Comparison of ENCODE assay signal across 25 mouse cellular contexts in the genomic region with DNA sequence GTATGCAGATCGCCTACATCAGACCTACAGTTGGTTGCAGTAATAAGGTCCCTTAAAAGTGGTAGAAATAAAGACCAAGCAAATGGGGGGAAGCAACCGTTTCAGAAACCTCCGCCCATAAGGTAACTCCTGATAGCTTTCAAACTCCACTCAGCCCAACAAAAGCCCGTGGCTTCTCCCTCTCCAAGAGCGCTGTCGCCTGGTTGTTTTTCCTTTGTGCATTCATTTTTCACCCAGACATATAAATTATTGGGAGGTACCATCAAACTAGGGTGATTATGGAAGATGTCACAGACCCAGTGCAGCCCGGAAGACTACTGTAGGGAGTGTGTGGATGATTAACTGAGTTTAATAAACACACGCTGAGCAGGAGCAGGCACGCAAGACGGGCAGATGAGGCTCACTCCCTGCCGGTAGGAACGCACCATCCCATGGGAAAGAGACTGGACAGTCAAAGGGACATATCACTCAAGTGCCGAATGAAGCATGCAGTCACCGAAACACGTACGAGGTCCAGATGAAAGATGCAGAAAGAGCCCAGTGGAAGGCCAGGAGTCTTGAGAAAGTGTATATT.
DNase-seq lines count a peak whose midpoint lies in the region; ATAC-seq lines count a peak whose summit lies in the region.
"Had no signal": no experiment of that assay in that cellular context is flagged by ENCODE, and none has a peak within 500 bp of the region (broad histone marks: within the 10 kb centered on the region; RNA-seq: fewer than 3 reads in every experiment).

No protein-coding gene starts in this region.

- H3K27me3 ChIP-seq in hindbrain, embryonic 14.5 days (ENCODE audit: control insufficient read depth, insufficient read depth, low read length): peaks cover 18% of the 10 kb centered on the region
- H3K27me3 ChIP-seq in hindbrain, embryonic 10.5 days (ENCODE audit: insufficient read depth, poor library complexity, severe bottlenecking): peaks cover 59% of the 10 kb centered on the region
- H3K27me3 ChIP-seq in neural tube, embryonic 12.5 days (replicated peaks): no peaks in the 10 kb centered on the region
- H3K27me3 ChIP-seq: intestine, embryonic 15.5 days; liver, embryonic 15.5 days; lung, embryonic 15.5 days; megakaryocyte, embryonic 14.5 days had no signal

- no peaks in the 10 kb centered on the region for H3K9me3 ChIP-seq in hindbrain, embryonic 14.5 days (ENCODE audit: control insufficient read depth, low read length)
- no peaks in the 10 kb centered on the region for H3K9me3 ChIP-seq in hindbrain, embryonic 10.5 days
- no peaks in the 10 kb centered on the region for H3K9me3 ChIP-seq in neural tube, embryonic 12.5 days
- H3K9me3 ChIP-seq: embryonic facial prominence, embryonic 13.5 days; forebrain, embryonic 13.5 days; intestine, embryonic 15.5 days; limb, embryonic 10.5 days; liver, embryonic 15.5 days; lung, embryonic 15.5 days had no signal

- H3K9ac ChIP-seq in hindbrain, embryonic 14.5 days: no peak overlapping the region
- no peak overlapping the region for H3K9ac ChIP-seq in neural tube, embryonic 12.5 days
- H3K9ac ChIP-seq: embryonic facial prominence, embryonic 13.5 days; forebrain, embryonic 13.5 days; intestine, embryonic 15.5 days; liver, embryonic 15.5 days; lung, embryonic 15.5 days had no signal

- no peak overlapping the region for H3K4me3 ChIP-seq in hindbrain, embryonic 14.5 days (replicated peaks; ENCODE audit: low read length)
- no peak overlapping the region for H3K4me3 ChIP-seq in hindbrain, embryonic 10.5 days
- no peak overlapping the region for H3K4me3 ChIP-seq in neural tube, embryonic 12.5 days
- H3K4me3 ChIP-seq: embryonic facial prominence, embryonic 13.5 days; erythroblast, embryonic 14.5 days; forebrain, embryonic 13.5 days; gastrocnemius, adult 2 months; intestine, embryonic 15.5 days; layer of hippocampus, adult 2 months; limb, embryonic 10.5 days; liver, embryonic 15.5 days; lung, embryonic 15.5 days; megakaryocyte, embryonic 14.5 days; myocyte had no signal

- 34% methylated on average over 16 of the region's 16 CpGs for WGBS in hindbrain, embryonic 14.5 days
- 58% methylated on average over 16 of the region's 16 CpGs for WGBS in hindbrain, embryonic 10.5 days
- WGBS in neural tube, embryonic 12.5 days: 62% methylated on average over 16 of the region's 16 CpGs

- H3K27ac ChIP-seq in hindbrain, embryonic 14.5 days: no peak overlapping the region
- no peak overlapping the region for H3K27ac ChIP-seq in hindbrain, embryonic 10.5 days
- no peak overlapping the region for H3K27ac ChIP-seq in neural tube, embryonic 12.5 days
- H3K27ac ChIP-seq: embryonic facial prominence, embryonic 13.5 days; forebrain, embryonic 13.5 days; gastrocnemius, adult 2 months; intestine, embryonic 15.5 days; layer of hippocampus, adult 2 months; limb, embryonic 10.5 days; liver, embryonic 15.5 days; lung, embryonic 15.5 days had no signal

- H3K4me1 ChIP-seq in hindbrain, embryonic 14.5 days (replicated peaks; ENCODE audit: control insufficient read depth, insufficient read depth, low read length): 0 out of 2 replicates have a peak, but pooled peaks cover 2% of the 10 kb centered on the region
- H3K4me1 ChIP-seq in hindbrain, embryonic 10.5 days (replicated peaks): peaks cover 16% of the 10 kb centered on the region
- H3K4me1 ChIP-seq in neural tube, embryonic 12.5 days: 0 out of 2 replicates have a peak, but pooled peaks cover 5% of the 10 kb centered on the region
- H3K4me1 ChIP-seq: forebrain, embryonic 13.5 days; intestine, embryonic 15.5 days; limb, embryonic 10.5 days; liver, embryonic 15.5 days; lung, embryonic 15.5 days; megakaryocyte, embryonic 14.5 days had no signal

- ATAC-seq in hindbrain, embryonic 14.5 days (ENCODE audit: low FRiP score): no peak
- ATAC-seq in neural tube, embryonic 12.5 days (ENCODE audit: low FRiP score, low read depth): no peak
- ATAC-seq: forebrain, embryonic 13.5 days; intestine, embryonic 15.5 days had no signal

- DNase-seq in hindbrain, embryonic 14.5 days (ENCODE audit: low spot score): no peak
- DNase-seq in hindbrain, embryonic 10.5 days (ENCODE audit: low spot score): no peak
- peak; percentile 0 to 6 for DNase-seq in kidney, postnatal 36 days
- no peak for DNase-seq in kidney, postnatal 25 days
- DNase-seq in neural tube, embryonic 10.5 days (ENCODE audit: extremely low spot score, low spot score): no peak
- DNase-seq in spleen, postnatal 14 days (ENCODE audit: low spot score in 2 of 2): no peak
- DNase-seq: adrenal gland, adult 2 months; cerebellum, adult 18-20 months; cerebellum, postnatal 14 days; embryo, embryonic 11 days; gastrocnemius, adult 2 months; heart, postnatal 4 days; liver; lung, postnatal 36 days had no signal

- H3K36me3 ChIP-seq in hindbrain, embryonic 14.5 days (replicated peaks; ENCODE audit: control insufficient read depth, insufficient read depth): no peaks in the 10 kb centered on the region
- H3K36me3 ChIP-seq in hindbrain, embryonic 10.5 days: no peaks in the 10 kb centered on the region
- no peaks in the 10 kb centered on the region for H3K36me3 ChIP-seq in neural tube, embryonic 12.5 days
- H3K36me3 ChIP-seq: embryonic facial prominence, embryonic 13.5 days; intestine, embryonic 15.5 days; limb, embryonic 10.5 days; liver, embryonic 15.5 days; lung, embryonic 15.5 days had no signal

- H3K4me2 ChIP-seq in hindbrain, embryonic 14.5 days (replicated peaks): peak overlapping the region; percentile 15; the same call in 1 of the 2 replicates
- 0 out of 2 replicates have a peak overlapping the region, but pooled peaks have one; percentile 1 for H3K4me2 ChIP-seq in neural tube, embryonic 12.5 days (replicated peaks)
- H3K4me2 ChIP-seq: embryonic facial prominence, embryonic 13.5 days; forebrain, embryonic 13.5 days; intestine, embryonic 15.5 days; liver, embryonic 15.5 days; lung, embryonic 15.5 days had no signal

Comparison
In these comparisons a context has a peak if more than half of its experiments do, and no peak if none do; other contexts are left out.
1. DNase-seq: peak in kidney, postnatal 36 days (2 of 2); none in hindbrain, embryonic 14.5 days (single experiment), hindbrain, embryonic 10.5 days (single experiment), kidney, postnatal 25 days (0 of 2), neural tube, embryonic 10.5 days (single experiment) and spleen, postnatal 14 days (0 of 2).